18 mouse cellular contexts compared by ENCODE assay signal in the genomic region with DNA sequence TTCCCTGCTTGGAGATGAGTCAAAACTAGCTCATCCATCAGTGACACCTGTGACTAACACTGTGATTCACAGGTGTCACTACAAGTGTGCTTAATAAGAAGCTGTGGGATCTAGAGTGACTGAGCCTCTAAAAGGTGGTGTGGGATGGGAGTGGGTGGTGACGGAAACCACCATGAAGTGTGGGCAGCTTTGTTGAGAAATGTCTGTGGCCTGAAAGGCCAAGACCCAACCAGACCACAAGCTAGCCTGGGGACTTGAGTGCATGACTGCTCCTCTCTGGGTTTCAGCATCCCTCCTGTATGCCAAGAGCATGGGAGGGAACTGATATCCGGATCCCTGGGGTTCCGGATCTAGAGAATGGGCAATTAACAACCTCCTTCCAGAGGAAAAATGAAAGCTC. TPM values are rescaled to one million over a fixed set of nuclear protein-coding genes. Genes with fewer than 3 reads are reported as not detected.
"Had no signal": no experiment of that assay in that cellular context is flagged by ENCODE, and none has a peak within 500 bp of the region (broad histone marks: within the 10 kb centered on the region; RNA-seq: fewer than 3 reads in every experiment).

No protein-coding gene starts in this region.

- H3K4me3 ChIP-seq: kidney, embryonic 15.5 days; left cerebral cortex, adult 2 months; limb, embryonic 15.5 days; liver, embryonic 12.5 days; neural tube, embryonic 13.5 days had no signal

- H3K9me3 ChIP-seq: kidney, embryonic 15.5 days; limb, embryonic 15.5 days; liver, embryonic 12.5 days; neural tube, embryonic 13.5 days had no signal

- H3K27ac ChIP-seq: kidney, embryonic 15.5 days; left cerebral cortex, adult 2 months; limb, embryonic 15.5 days; liver, embryonic 12.5 days; neural tube, embryonic 13.5 days had no signal

- H3K27me3 ChIP-seq: kidney, embryonic 15.5 days; limb, embryonic 15.5 days; neural tube, embryonic 13.5 days had no signal

- H3K36me3 ChIP-seq: kidney, embryonic 15.5 days; limb, embryonic 15.5 days; liver, embryonic 12.5 days; neural tube, embryonic 13.5 days had no signal

- DNase-seq: kidney, adult 2 months; kidney, postnatal 14 days; lung, embryonic 14.5 days; lung, postnatal 10 days; lung, postnatal 4 days; midbrain, embryonic 14.5 days; right cerebral cortex, adult 18-20 months; right cerebral cortex, postnatal 4 days; spleen, adult 18-20 months; thymus, adult 18-20 months; thymus, postnatal 14 days had no signal

- ATAC-seq: liver, embryonic 12.5 days had no signal

- H3K4me1 ChIP-seq: limb, embryonic 15.5 days; neural tube, embryonic 13.5 days had no signal

RNA-seq across cellular contexts. Expression of a gene that starts 11.7 kb away (rescaled TPM):
- total RNA-seq: layer of hippocampus, postnatal 25 days; left cerebral cortex, adult 2 months; left cerebral cortex, postnatal 14 days had no signal
- polyA plus RNA-seq: liver, embryonic 12.5 days had no signal
